Mouse (Mus musculus): Measurements from ENCODE around the gene Gm3685. TPM values are rescaled to one million over a fixed set of nuclear protein-coding genes. Genes with fewer than 3 reads are reported as not detected.
"Not testable (repeated sequence)": the region's sequence is repeated elsewhere in the genome, so short reads cannot be mapped to it uniquely, and the experiment has no call there.

Gene Gm3685
- not detected in 2 replicates for total RNA-seq (2017)

GRCm38 (mm10) chr14:7044870-7045269, at the start of gene Gm3685:
Gene Gm3685, minus strand, starts transcription at chr14:7044970.
- ATAC-seq (replicated peaks; ENCODE audit: low read depth, poor library complexity, severe bottlenecking) = not testable (repeated sequence)

- ATAC-seq (replicated peaks; ENCODE audit: low read depth, poor library complexity, severe bottlenecking) = not testable (repeated sequence)
These were observed 17.7 kb downstream of the Gm3685 start, which contains the start of gene Gm10406 for GRCm38 (mm10) chr14:7026781-7027749. Gene Gm10406, minus strand, starts transcription at chr14:7027449.

- not testable (repeated sequence) for ATAC-seq (replicated peaks; ENCODE audit: low read depth, poor library complexity, severe bottlenecking)
These were observed 18.5 kb downstream of the Gm3685 start for GRCm38 (mm10) chr14:7026274-7026673.

Other genes starting within 250 kb of the Gm3685 start
- not detected in 2 replicates for gene Gm3642, start 204.7 kb downstream of the Gm3685 start, total RNA-seq (2017)
- gene Gm3667, start 155.0 kb downstream of the Gm3685 start, total RNA-seq (2017) = not detected in 2 replicates
- not detected in 2 replicates for gene Gm6356, start 71.2 kb downstream of the Gm3685 start, total RNA-seq (2017)
- gene Gm10406, start 17.5 kb downstream of the Gm3685 start, total RNA-seq (2017) = not detected in 2 replicates
- 0.78 TPM in 1 of 2 replicates, not detected in the other for gene Gm3696, start 55.7 kb upstream of the Gm3685 start, total RNA-seq (2017)
- gene Gm6676, start 80.4 kb upstream of the Gm3685 start, total RNA-seq (2017) = not detected in 2 replicates
- 0.82 and 0.87 TPM in 2 replicates for gene Gm3512, start 129.6 kb upstream of the Gm3685 start, total RNA-seq (2017)
- gene Gm16434, start 149.6 kb upstream of the Gm3685 start, total RNA-seq (2017) = not detected in 2 replicates
- not detected in 2 replicates for gene Gm3727, start 219.7 kb upstream of the Gm3685 start, total RNA-seq (2017)

All from common myeloid progenitor, adult 5-6 weeks (primary cell).